Mouse (Mus musculus) kidney, embryonic 16.5 days (tissue): ENCODE measurements at regions not wholly inside any gene's neighbourhood (a gene's known extent, or its start where the extent isn't known, plus 50 kb on each side); places are given as distances from the start of the nearest gene placed in this dataset.

Experiments used
- ATAC-seq: fragments of 200-750 bp; cut with Nextera tagmentation; 2 replicates; pipeline ENCODE4 v1.8.0; 2017; ENCODE audit warnings: moderate TSS enrichment; ENCODE audit not compliant: low FRiP score, low TSS enrichment
- H3K27ac ChIP-seq: fragments of 300-500 bp; sonication (generic); 2 replicates; pipeline ENCODE4 v1.5.1; 2014; ENCODE audit warnings: low read length
- H3K27me3 ChIP-seq: fragments of 300-500 bp; sonication (generic); 2 replicates; pipeline ENCODE4 v1.6.1; 2014; ENCODE audit warnings: low read length, control low read depth, mixed read lengths; ENCODE audit not compliant: insufficient read depth
- H3K36me3 ChIP-seq: fragments of 300-500 bp; sonication (generic); 2 replicates; pipeline ENCODE4 v1.6.1; 2014; ENCODE audit warnings: low read length, control low read depth, mixed read lengths; ENCODE audit not compliant: insufficient read depth
- H3K4me1 ChIP-seq: fragments of 300-500 bp; sonication (generic); 2 replicates; pipeline ENCODE4 v1.6.1; 2014; ENCODE audit warnings: low read length, control low read depth, mixed read lengths; ENCODE audit not compliant: insufficient read depth
- H3K4me2 ChIP-seq: fragments of 300-500 bp; sonication (generic); replicated peaks from 2 replicates; pipeline ENCODE4 v1.6.1; 2014; ENCODE audit warnings: low read depth, low read length
- H3K4me3 ChIP-seq: fragments of 300-500 bp; sonication (generic); 2 replicates; pipeline ENCODE4 v1.5.1; 2014; ENCODE audit warnings: mild to moderate bottlenecking, low read length
- H3K9ac ChIP-seq: fragments of 300-500 bp; sonication (generic); replicated peaks from 2 replicates; pipeline ENCODE4 v1.6.1; 2014; ENCODE audit warnings: low read length
- H3K9me3 ChIP-seq: fragments of 300-500 bp; sonication (generic); 2 replicates; pipeline ENCODE4 v1.6.1; 2016; ENCODE audit warnings: low read length, control low read depth
- WGBS: fragments of 180-500 bp; shearing (Covaris S2); extraction: QIAGEN DNeasy Blood & Tissue Kit; methylation state at CpG from one replicate; pipeline ENCODE4 v1.1.7; 2014; 5-methylcytosine and 5-hydroxymethylcytosine counted together

DNA sequence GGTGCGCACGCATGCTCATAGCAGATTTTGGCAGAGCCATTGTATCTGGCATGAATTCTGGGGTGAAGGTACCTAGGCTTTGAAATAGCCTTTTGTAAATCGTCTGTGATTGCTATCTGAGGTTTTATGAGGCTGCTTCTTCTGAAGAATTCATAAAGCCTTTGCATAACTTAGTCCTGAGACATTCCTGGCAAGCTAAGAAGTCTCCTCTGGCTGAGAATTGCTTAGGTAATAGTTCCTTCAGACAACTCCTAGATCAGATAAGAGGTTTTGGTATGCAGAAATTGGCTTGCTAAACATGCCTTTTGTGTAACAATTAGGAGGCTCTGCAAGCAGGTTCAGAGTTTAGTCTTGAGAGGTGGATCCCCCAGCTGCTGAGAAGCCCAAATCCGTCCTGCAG, 82.7 kb downstream of the Pmp22 start:
- Histone ChIP-seq H3K9me3 (no peaks in the 10 kb centered on the region), H3K27ac (no peak overlapping the region), H3K27me3 (no peaks in the 10 kb centered on the region), H3K9ac (no peak overlapping the region), H3K4me2 (no peak overlapping the region), H3K4me3 (no peak overlapping the region), H3K4me1 (no peaks in the 10 kb centered on the region), H3K36me3 (no peaks in the 10 kb centered on the region)
- no peak for ATAC-seq
- WGBS, result 80% methylated on average over 4 of the region's 4 CpGs

DNA sequence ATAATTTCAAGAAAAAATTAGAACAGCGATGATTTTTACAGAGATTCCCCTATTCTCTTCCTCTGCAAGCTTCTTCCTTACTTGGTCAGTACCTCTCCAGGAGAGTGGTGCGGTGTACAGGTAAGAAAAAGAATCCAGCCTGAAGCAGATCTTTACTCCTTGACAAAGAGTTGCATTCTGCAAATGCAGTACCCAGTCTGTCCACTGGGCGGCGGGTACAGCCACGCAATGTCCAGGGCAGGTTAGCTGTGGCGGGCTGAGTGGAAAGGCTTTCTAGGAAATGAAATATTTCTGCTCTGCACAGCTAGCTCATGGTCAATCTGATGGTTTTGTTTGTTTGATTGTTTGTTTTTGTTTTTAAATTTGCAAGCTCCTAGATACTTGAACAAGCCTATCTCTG, 84.3 kb downstream of the Pmp22 start:
- 17% methylated on average over 6 of the region's 6 CpGs for WGBS
- no peaks in the 10 kb centered on the region for H3K27me3 ChIP-seq
- no peaks in the 10 kb centered on the region for H3K4me1 ChIP-seq
- H3K36me3 ChIP-seq, result no peaks in the 10 kb centered on the region
- no peak overlapping the region for H3K27ac ChIP-seq
- H3K9me3 ChIP-seq, result no peaks in the 10 kb centered on the region
- no peak overlapping the region for H3K9ac ChIP-seq
- H3K4me3 ChIP-seq, result no peak overlapping the region
- no peak overlapping the region for H3K4me2 ChIP-seq
- ATAC-seq, result peak; percentile 63; the same call in 1 of the 2 replicates

DNA sequence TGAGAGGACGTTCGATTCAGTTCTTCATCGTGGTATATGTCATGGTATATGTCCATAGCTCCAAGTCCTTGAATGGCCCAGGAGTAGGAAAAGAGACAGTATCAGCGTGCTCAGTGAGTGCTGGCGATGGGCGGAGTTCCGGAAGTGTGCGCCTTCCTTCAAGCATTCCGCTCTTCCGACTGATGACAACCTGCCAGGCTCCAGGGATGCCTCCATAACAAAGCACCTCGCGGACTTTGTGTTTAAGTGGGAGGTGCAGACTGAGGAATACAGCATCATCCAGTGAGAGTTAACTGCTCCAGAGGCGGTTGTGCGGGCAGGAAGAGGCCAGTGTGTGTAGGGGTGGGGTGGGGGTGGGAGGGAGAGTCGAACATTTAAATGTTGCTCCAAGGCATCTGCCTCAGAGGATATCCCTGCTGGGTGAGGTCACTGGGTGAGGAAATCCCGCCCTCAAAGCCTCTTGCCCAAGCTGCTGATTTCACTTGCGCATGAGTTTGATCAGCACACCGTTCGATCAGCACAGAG, 85.2 kb downstream of the Pmp22 start:
- Histone ChIP-seq H3K9me3 (no peaks in the 10 kb centered on the region), H3K27ac (no peak overlapping the region), H3K27me3 (no peaks in the 10 kb centered on the region), H3K4me3 (no peak overlapping the region), H3K36me3 (no peaks in the 10 kb centered on the region), H3K4me1 (no peaks in the 10 kb centered on the region), H3K4me2 (0 out of 2 replicates have a peak overlapping the region, but pooled peaks have one; percentile 14), H3K9ac (no peak overlapping the region)
- no peak for ATAC-seq
- 65% methylated on average over 19 of the region's 19 CpGs for WGBS

DNA sequence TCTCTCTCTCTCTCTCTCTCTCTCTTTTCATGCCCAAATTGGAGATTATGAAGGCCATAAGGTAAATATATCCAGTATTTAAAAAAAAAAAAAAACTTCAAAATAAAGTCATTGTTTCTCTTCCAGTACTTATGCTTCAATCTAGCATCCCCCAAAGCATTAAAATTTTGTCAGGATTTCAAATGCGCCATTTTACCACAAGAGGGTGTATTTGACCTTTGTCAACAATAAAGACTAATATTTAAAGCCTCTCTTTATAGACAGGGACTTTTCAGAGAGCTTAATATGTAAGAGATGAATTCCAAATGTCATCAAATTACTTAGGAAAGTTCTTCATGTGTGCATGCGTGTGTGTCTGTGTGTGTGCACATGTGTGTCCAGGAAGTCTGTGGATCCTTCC, 87.2 kb downstream of the Pmp22 start:
- WGBS, result 78% methylated on average over 2 of the region's 2 CpGs
- no peaks in the 10 kb centered on the region for H3K9me3 ChIP-seq
- no peak overlapping the region for H3K4me2 ChIP-seq

DNA sequence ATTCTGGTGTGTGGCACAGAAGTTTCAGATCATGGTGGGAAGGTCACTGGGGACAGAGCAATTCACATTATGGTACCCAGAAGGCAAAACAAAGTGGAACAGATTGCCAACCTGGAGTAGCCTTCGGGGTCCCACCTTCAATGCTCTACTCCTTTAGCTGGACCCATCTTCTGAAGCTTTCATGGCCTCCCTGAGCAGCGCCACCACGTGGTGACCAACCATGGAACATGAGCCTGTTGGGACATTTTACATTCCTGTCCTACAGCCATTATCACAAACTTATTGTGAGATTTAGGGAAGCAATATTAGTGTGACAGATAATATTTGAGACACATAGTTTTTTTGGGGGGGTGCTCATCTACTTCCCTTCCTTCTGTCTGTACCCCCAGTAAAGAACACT, 88.3 kb downstream of the Pmp22 start:
- H3K4me3 ChIP-seq, result no peak overlapping the region
- H3K9me3 ChIP-seq, result no peaks in the 10 kb centered on the region
- H3K4me1 ChIP-seq, result no peaks in the 10 kb centered on the region
- H3K27ac ChIP-seq, result no peak overlapping the region
- whole genome bisulfite sequencing, result 64% methylated on average over 3 of the region's 3 CpGs
- H3K9ac ChIP-seq, result no peak overlapping the region
- H3K4me2 ChIP-seq, result no peak overlapping the region
- no peak for ATAC-seq
- H3K36me3 ChIP-seq, result no peaks in the 10 kb centered on the region
- no peaks in the 10 kb centered on the region; the same call in 1 of the 2 replicates for H3K27me3 ChIP-seq

More for the DNA sequence above, 87.2 kb downstream of the Pmp22 start:
- Histone ChIP-seq H3K36me3 (no peaks in the 10 kb centered on the region), H3K9ac (no peak overlapping the region), H3K4me3 (no peak overlapping the region), H3K27me3 (no peaks in the 10 kb centered on the region), H3K27ac (no peak overlapping the region), H3K4me1 (no peaks in the 10 kb centered on the region)
- ATAC-seq, result no peak

DNA sequence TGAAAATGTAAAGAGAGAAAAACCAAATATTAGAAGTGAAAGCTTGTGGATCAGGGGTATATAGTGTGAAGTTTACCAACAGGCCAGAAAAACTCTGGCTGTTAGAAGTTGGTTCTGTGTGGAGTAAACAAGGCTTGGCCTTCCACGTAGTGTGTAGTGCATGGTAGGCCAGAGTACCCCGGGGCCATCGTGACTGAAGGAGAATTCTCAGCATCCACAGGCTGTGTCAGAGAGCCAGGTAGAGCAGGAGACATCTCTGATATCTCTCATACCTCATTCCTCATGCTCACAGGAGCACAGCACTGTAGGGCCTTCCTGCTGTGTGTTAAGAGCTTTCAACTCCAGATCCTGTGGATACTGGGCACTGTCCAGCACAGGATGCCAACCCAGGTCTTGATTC, 97.7 kb downstream of the Pmp22 start:
- no peak for ATAC-seq
- no peaks in the 10 kb centered on the region for H3K4me1 ChIP-seq
- 93% methylated on average over 3 of the region's 3 CpGs for WGBS
- no peak overlapping the region for H3K4me2 ChIP-seq
- H3K36me3 ChIP-seq, result no peaks in the 10 kb centered on the region
- H3K9ac ChIP-seq, result no peak overlapping the region
- no peaks in the 10 kb centered on the region for H3K9me3 ChIP-seq
- no peaks in the 10 kb centered on the region for H3K27me3 ChIP-seq
- H3K27ac ChIP-seq, result no peak overlapping the region
- H3K4me3 ChIP-seq, result no peak overlapping the region

DNA sequence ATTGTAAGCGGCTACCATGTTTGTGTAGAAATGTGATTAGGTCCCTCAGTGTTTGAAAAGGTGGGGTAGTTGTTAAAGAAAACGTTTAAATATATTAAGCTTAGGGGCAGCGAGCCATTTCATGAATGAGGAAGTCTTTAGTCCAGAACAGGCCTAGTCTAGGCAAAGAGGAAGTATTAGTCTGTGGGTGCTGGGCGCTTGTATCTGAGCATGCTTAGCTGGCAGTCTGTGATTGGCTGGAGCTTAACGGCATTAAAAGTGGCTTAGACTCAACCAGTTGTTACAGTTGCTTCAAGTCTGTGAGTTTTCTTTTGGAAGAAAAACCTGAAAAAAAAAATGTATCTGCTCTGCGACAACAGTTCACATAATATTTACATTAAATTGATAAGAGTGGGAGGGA, 102.0 kb downstream of the Pmp22 start:
- H3K27ac ChIP-seq, result no peak overlapping the region
- H3K4me2 ChIP-seq, result no peak overlapping the region
- no peak overlapping the region for H3K9ac ChIP-seq
- 72% methylated on average over 6 of the region's 6 CpGs for WGBS
- H3K36me3 ChIP-seq, result no peaks in the 10 kb centered on the region
- ATAC-seq, result no peak
- H3K4me1 ChIP-seq, result no peaks in the 10 kb centered on the region
- H3K4me3 ChIP-seq, result no peak overlapping the region
- no peaks in the 10 kb centered on the region for H3K9me3 ChIP-seq
- no peaks in the 10 kb centered on the region for H3K27me3 ChIP-seq

GRCm38 (mm10) chr11:63233172-63233966, 104.6 kb downstream of the Pmp22 start:
- Histone ChIP-seq H3K4me2 (no peak overlapping the region), H3K36me3 (no peaks in the 10 kb centered on the region), H3K27me3 (no peaks in the 10 kb centered on the region), H3K9ac (no peak overlapping the region), H3K4me1 (no peaks in the 10 kb centered on the region), H3K9me3 (no peaks in the 10 kb centered on the region), H3K4me3 (no peak overlapping the region), H3K27ac (no peak overlapping the region)
- no peak for ATAC-seq
- 83% methylated on average over 13 of the region's 13 CpGs for WGBS

DNA sequence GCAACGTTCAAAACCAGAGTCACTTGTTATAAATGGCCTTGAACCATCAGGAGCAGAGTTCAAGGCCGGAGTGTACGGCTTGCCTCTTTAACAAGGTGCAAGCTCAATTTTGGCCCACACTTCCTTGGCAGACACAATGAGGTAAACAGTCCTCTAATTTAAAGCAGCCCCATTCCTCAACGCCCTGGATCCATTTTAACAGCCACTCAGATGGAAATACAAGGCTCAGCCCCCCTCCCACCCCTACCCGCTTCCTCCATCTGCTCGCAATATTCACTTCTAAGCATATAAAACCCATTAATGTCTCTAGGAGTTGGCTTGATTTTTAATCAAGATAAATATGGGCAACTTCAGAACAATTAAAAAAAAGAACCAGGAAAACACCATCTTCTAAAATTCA, 105.7 kb downstream of the Pmp22 start:
- no peak for ATAC-seq
- Histone ChIP-seq H3K27ac (no peak overlapping the region), H3K36me3 (no peaks in the 10 kb centered on the region), H3K4me1 (no peaks in the 10 kb centered on the region), H3K9ac (no peak overlapping the region), H3K27me3 (no peaks in the 10 kb centered on the region), H3K9me3 (no peaks in the 10 kb centered on the region), H3K4me3 (no peak overlapping the region), H3K4me2 (no peak overlapping the region)
- WGBS, result 78% methylated on average over 6 of the region's 6 CpGs

- Histone ChIP-seq H3K9ac (no peak overlapping the region), H3K9me3 (no peaks in the 10 kb centered on the region), H3K27me3 (no peaks in the 10 kb centered on the region), H3K36me3 (no peaks in the 10 kb centered on the region), H3K4me2 (no peak overlapping the region), H3K4me1 (no peaks in the 10 kb centered on the region), H3K27ac (no peak overlapping the region), H3K4me3 (no peak overlapping the region)
- 80% methylated on average over 4 of the region's 4 CpGs for WGBS
- no peak for ATAC-seq
Measured at GRCm38 (mm10) chr11:63238655-63239054, 109.9 kb downstream of the Pmp22 start.
